Mouse (Mus musculus): ENCODE results near the gene Grtp1.

Grtp1 gene

GRCm38 (mm10) chr8:13205311-13205710 is 4.9 kb upstream of the Grtp1 start:
- in situ Hi-C loops (cut with MboI, MseI) = loop anchor here (5.0 to 10.0 kb wide), 2 partner anchors 103 to 469 kb away; partner anchors contain the start of gene Rasa3

DNA sequence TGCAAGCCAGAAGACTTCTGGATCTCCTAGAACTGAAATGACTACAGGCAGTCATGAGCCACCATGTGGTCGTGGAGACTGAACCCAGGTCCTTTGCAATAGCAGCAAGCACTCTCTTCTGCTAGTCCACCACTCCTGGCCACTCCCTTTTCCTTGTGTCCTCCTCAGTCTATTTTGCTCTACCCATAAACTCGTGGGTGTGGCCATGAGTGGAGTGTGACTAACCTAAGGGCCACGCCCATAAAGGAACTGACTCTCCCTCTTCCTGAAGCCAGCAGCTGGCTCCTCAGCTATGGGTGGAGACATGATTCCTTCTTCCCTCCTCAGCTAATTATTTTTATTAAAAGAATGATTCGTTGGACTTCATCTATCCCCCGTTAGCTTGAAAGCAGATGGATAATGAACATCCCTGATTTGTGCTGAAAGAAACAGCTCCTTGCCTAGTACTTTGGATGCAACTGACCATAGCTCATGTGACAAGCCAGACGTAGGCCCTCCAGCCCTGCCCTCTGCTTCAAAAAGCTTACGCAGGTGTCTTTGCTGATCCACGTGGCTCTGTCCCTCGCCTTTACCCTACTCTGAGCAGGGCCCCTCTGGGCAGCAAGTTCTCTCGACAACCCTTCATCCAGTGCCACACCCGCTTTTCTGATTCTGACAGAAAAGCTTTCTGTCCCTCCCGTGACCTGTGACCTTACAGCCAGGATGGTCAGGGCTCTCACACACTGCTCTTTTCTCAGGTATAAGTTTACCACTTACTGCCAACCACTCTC is 4.1 kb upstream of the Grtp1 start:
- in situ Hi-C loops (cut with MboI, MseI) = loop anchor here (5.0 to 10.0 kb wide), 2 partner anchors 102 to 470 kb away; partner anchors contain the start of gene Rasa3

- in situ Hi-C loops (cut with MboI, MseI) = loop anchor here (10.0 kb wide), 1 partner anchor 471 kb away; the partner anchor contains the start of gene Rasa3
Observed at GRCm38 (mm10) chr8:13203472-13203871, 3.1 kb upstream of the Grtp1 start.

DNA sequence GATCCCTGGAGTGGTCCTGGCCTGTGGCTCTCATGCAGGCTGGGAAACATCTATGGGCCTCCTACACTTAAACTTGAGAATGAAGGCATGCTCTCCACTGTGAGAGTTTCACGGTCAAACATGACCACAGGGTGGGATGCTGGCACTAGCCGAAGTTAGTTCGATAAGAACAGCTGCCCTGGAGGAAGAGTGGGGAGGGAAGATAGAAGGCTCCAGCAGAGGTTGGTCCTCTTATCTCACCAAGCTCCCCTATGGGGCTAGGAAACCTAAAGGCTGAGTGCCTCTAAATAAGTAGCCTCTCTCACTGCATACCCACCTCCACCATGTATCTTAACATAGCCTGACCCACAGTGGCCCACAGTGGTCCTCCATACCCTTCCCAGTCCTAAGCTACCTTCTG is 2.4 kb upstream of the Grtp1 start:
- in situ Hi-C loops (cut with MboI, MseI) = loop anchor here (10.0 kb wide), 1 partner anchor 472 kb away; the partner anchor contains the start of gene Rasa3

DNA sequence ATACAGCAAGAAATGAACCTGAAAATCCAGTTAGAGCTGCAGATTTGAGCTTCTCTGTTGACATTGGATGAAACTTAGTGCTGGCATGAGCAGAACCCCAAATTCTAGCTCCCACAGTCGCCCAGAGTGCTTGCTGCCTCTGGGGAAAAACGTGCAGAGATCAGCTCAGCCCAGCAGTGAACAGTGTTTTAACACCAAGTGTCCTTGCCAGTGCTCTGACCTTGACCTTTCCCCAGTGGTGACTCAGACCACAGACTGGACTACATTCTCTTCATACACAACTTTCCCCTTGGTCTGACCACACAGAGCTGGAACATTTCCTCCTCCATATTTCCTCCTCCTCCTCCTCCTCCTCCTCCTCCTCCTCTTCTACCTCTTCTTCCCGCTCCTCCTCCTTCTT is 1.6 kb upstream of the Grtp1 start:
- in situ Hi-C loops (cut with MboI, MseI) = loop anchor here (10.0 kb wide), 1 partner anchor 473 kb away; the partner anchor contains the start of gene Rasa3

- in situ Hi-C loops (cut with MboI, MseI) = loop anchor here (10.0 kb wide), 1 partner anchor 474 kb away; the partner anchor contains the start of gene Rasa3
Observed at GRCm38 (mm10) chr8:13201013-13201334, 554 bp upstream of the Grtp1 start.

DNA sequence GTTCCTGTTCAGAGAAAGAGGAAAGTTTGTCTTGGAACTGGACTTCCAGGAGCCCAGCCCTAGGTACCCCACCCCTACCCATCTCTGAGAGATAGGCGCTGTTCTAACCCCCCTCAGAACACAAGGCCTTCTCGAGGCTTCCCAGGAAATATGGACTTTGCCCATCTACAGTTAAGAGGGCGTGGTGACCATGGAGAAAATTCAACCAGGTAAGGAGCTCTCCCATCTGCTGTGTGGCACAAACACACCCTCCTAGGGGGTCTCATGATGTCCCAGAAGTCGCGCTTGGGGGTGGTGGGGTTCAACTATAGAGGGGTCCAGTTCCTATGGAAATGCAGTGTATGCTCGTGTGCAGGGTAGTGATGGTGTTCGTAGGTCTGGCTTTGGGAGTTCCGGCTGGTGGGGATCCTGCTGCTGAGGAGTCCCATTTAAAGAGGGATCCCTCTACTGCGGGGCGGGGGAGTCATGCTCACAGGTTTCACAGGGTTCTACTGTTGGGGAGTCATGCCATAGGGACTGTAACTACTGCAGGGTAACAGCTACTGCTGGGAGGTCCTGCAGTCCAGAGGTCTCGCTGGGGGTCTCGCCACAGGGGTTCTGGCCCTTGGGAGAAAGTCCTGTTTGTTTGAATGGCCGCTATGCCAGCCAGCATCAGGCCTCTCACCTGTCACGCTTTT is 897 bp downstream of the Grtp1 start:
- in situ Hi-C loops (cut with MboI, MseI) = loop anchor here (10.0 kb wide), 1 partner anchor 475 kb away; the partner anchor contains the start of gene Rasa3

DNA sequence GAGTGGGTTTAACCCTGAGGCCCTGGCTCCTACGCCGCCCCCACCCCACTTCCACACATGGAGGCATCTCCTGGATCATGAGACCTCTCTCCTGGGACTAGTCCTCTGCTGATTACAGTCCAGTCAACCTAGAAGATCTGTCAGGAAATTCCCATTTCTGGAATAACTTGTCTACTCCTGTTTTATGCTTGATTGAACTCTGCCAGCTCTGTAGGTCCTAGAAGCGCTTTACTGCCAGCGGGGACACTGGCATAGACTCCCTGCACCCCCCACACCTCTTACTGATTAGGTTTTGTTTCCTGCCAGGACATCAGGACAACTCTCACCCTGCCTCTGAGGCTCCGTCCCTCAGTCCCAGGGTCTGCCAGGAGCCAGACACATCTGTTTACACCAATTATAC is 2.9 kb downstream of the Grtp1 start:
- in situ Hi-C loops (cut with MboI, MseI) = no loop called here

GRCm38 (mm10) chr8:13194818-13195217 is 5.6 kb downstream of the Grtp1 start:
- in situ Hi-C loops (cut with MboI, MseI) = no loop called here

GRCm38 (mm10) chr8:13190235-13190634 is 10.2 kb downstream of the Grtp1 start:
- in situ Hi-C loops (cut with MboI, MseI) = no loop called here

GRCm38 (mm10) chr8:13188857-13189256 is 11.6 kb downstream of the Grtp1 start:
- in situ Hi-C loops (cut with MboI, MseI) = no loop called here

DNA sequence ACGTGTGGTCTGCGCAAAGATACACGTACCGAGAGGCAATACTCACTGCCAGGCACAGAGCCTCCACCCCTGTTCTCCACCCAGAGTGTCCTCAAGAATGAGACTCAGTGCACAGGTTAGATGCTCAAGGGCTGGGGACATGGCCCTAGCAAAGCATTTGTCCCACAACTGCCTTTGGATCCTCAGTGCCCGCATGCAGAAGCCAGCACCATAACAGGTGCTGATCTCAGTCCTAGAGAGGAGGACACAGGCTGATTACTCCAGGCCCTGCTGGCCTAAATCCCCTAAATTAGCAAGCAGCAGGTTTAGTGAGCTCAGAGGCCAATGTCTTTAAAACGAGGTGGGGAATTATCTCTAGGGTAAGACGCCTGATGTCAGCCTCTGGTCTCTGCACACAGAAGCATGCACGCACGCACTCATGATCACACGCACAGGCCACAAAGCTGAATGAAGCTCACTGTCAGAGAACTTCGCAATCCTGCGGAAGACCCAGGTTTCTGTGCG is 12.3 kb downstream of the Grtp1 start:
- in situ Hi-C loops (cut with MboI, MseI) = no loop called here

- in situ Hi-C loops (cut with MboI, MseI) = no loop called here
Observed at GRCm38 (mm10) chr8:13187638-13188037, 12.8 kb downstream of the Grtp1 start.

DNA sequence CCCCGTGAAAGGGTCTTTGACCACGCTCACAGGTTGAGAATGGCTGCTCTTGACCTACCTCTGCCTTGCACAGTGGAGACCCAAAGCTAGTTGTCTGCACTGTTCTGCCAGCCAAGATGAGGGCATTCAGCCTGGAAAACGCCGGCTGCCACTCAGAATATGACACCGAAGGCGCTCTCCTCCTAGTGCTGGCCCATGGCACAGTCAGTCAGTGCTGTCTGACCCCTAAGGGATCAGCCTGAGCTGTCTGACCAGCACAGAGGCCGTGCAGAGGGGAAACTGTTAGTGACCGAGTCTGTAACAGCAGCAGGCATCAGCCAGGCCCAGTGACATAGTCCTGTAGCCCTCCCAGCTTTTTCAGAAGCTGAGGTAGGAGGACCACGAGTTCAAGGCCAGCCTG is 13.2 kb downstream of the Grtp1 start:
- in situ Hi-C loops (cut with MboI, MseI) = no loop called here

DNA sequence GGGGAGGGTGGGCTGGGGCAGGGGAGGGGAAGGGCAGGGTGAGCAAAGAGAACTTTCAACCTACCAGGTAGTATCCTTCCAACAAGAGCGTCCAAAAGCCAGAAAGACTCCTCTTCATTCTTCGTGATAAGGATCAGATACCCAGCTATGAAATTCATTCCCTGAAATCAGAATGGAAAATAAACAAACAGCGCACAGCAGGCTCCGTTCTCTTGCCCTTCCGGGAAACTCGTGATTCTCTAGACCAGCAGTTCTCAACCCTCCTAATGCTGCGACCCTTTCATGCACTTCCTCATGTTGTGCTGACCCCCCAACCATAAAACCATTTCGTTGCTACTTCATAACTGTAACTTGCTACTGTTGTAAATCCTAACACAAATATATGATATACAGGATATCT is 13.6 kb downstream of the Grtp1 start:
- in situ Hi-C loops (cut with MboI, MseI) = no loop called here

- in situ Hi-C loops (cut with MboI, MseI) = no loop called here
Observed at GRCm38 (mm10) chr8:13181691-13181976, 18.8 kb downstream of the Grtp1 start.

GRCm38 (mm10) chr8:13180911-13181690 is 19.3 kb downstream of the Grtp1 start:
- in situ Hi-C loops (cut with MboI, MseI) = no loop called here

- in situ Hi-C loops (cut with MboI, MseI) = no loop called here
Observed at GRCm38 (mm10) chr8:13180408-13180807, 20.0 kb downstream of the Grtp1 start.

DNA sequence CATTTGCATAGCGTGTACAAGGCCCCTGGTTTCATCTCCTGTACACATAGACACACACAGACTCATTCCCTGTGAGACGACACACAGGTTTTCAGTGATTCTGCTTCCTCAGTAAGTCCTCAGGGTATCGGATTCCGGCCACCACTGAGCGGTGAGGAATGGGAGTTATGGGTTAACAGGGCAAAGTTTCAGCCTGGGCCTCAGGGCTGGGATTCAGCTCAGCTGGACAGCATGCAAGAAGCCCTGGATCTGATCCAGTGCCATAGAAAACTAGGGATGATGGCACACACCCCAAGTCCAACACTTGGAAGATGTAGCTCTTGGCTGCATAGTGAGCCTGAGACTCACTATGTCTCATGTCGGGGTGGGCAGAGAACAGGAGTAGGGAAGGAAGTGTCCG is 20.5 kb downstream of the Grtp1 start:
- in situ Hi-C loops (cut with MboI, MseI) = no loop called here

GRCm38 (mm10) chr8:13179482-13179881 is 20.9 kb downstream of the Grtp1 start:
- in situ Hi-C loops (cut with MboI, MseI) = no loop called here

GRCm38 (mm10) chr8:13178137-13178536 is 22.3 kb downstream of the Grtp1 start:
- in situ Hi-C loops (cut with MboI, MseI) = no loop called here

All from T-helper 2 cell (primary cell).